Mouse (Mus musculus): ENCODE measurements around the gene Pitx1.

The Pitx1 gene

DNA sequence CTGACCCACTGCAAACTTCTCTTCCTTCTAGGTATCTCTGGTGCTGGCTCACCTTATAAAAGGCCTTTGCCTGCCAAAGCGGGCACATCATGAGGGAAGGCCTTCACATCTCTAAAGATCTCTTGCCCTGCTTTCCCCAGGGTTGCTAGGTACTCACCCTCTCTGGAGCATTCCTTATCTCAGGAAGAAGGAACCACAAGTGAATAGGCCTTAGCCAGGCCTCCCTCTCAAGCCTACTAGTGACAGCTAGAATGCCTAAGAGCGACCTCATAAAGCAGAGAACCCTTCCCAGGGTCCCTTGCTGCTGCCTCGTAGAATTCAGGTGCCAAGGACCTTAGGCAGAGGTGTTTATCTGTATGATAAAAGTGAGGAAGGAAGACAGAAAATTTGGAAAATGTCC, 51.7 kb downstream of the Pitx1 start, which contains the start of gene Catsper3:
Catsper3 (plus strand) TSS at position 301 of the 400 bp plus-strand sequence.
- no peak for DNase-seq (ENCODE audit: low spot score in 2 of 2)

GRCm38 (mm10) chr13:55775056-55775455, 60.9 kb downstream of the Pitx1 start:
- no peak for DNase-seq (ENCODE audit: low spot score in 2 of 2)
